Mouse (Mus musculus): ENCODE results near the gene Drc3.

- no peak for TF ChIP-seq POLR2A (IDR thresholded peaks at IDR 0.05; ENCODE audit: insufficient read length, low read depth)
- no peak for TF ChIP-seq MYOG (IDR thresholded peaks at IDR 0.05; ENCODE audit: control insufficient read depth in 1 of 3, insufficient read depth in 1 of 3, insufficient read length in 2 of 3, low read depth in 2 of 3)
- no peak for TF ChIP-seq MAX (IDR thresholded peaks at IDR 0.05; ENCODE audit: low read depth)
- no peak for TF ChIP-seq CEBPB (IDR thresholded peaks at IDR 0.05; ENCODE audit: insufficient read depth, poor library complexity, severe bottlenecking)
Measured at GRCm38 (mm10) chr11:60370431-60370830, 17.3 kb downstream of the Drc3 start.
